Mouse (Mus musculus) liver (tissue): ENCODE measurements around the gene Ptp4a2.
"Not testable (repeated sequence)": the region's sequence is repeated elsewhere in the genome, so short reads cannot be mapped to it uniquely, and the experiment has no call there.

Experiments
- DNase-seq: peaks from one replicate; pipeline ENCODE4 v3.0.0-alpha.2; 2020; ENCODE audit warnings: mixed read lengths

Ptp4a2 gene

DNA sequence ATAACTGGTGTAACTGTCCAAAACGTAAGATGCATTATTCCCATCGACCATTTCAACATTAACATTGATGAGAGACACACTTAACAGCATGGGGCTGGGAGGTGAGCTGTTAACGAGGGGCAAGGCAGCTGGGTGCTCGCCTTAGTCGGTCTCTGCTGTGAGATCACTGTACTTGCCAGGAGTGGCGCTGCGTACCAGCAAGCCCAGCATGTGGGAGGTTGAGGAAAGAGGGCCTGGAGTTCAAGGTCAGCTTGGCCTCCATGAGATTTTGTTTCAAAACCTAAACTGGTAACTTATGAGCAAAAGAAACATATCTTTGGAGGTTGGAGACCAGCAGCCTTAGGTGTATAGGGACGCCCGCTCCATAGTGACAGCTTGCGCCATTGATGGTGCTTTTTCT, 78.6 kb downstream of the Ptp4a2 start:
- DNase-seq = no peak

DNA sequence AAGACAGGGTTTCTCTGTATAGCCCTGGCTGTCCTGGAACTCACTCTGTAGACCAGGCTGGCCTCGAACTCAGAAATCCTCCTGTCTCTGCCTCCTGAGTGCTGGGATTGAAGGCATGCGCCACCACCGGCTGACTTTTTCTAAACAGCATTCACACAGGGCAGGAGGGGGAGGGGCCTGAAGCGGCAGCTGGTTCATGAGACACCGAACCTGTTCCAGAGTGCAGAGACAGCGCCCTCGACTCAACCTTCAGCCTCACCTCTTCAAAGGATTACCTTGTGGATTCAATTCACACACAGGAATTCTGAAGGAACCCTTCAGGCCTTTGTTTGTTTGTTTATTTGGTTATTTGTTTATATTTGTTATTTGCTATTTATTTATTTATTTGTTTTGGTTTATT, 79.1 kb downstream of the Ptp4a2 start:
- no peak for DNase-seq

DNA sequence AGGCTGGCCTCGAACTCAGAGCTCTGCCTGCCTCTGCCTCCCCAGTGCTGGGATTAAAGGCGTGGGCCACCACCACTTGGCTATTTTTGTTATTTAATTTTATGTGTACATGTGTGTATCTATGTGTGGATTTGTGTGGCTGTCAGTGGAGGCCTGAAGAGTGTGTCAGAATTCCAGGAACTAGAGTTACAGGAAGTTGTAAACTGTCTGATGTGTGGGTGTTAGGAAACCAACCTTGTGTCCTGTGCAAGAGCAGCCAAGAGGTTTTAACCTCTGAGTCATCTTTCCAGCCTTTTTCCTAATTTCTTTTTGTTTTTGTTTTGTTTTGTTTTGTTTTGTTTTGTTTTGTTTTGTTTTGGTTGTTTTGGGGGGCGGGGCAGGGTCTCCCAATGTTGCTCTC, 83.8 kb downstream of the Ptp4a2 start:
- DNase-seq = no peak

DNA sequence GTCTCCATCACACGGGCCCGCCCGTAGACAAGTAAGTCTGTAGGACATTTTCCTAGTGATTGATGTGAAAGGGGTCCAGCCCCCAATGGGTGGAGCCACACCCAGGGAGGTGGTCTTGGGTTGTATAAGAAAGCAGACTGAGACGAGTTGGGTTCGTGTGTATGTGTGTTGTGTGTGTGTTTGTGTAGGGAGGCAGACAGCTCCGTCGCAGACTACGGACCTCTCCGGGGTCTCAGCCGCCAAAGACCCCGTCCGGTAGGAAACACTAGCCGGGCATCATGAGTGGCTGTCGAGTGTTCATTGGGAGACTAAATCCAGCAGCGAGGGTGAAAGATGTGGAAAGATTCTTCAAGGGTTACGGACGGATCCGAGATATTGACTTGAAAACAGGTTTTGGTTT, 87.8 kb downstream of the Ptp4a2 start:
- not testable (repeated sequence) for DNase-seq
